Comparison of ENCODE assay signal across 8 mouse cellular contexts in the genomic region with DNA sequence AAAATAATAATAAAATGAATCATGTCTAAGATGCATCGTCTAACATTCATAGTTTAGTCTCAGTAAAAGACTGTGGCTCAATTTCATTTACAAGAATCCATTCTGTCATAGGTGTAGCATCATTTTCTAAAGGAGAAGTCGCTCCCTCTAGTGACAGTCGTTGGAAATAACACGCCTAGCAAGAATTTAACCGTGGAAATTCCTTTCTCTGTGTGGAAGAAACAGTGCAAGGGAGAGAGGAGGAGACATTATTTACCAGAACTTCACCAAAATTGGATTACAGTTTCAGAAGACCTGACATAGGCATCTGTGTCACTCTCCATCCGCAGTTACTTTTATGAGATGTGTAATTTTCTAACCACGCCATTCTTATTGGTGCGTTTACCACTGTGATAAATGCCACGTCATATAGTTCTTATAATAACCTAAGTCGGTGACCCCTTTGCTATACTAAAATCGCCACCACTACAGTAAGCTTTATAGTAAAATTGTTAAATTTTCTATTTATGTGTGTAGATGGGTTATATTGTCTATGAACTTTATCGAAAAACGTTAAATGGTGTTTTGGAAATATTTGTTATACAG. TPM values are rescaled to one million over a fixed set of nuclear protein-coding genes. Genes with fewer than 3 reads are reported as not detected.
DNase-seq lines count a peak whose midpoint lies in the region; ATAC-seq and TF ChIP-seq lines count a peak whose summit lies in the region.

No protein-coding gene starts in this region.

- peaks cover 23% of the 10 kb centered on the region for H3K79me2 ChIP-seq in MEL (ENCODE audit: control insufficient read depth, insufficient read depth, low read length, poor library complexity)

- no peak; a peak in 1 of 4 replicates for TF ChIP-seq EP300 in MEL (IDR thresholded peaks at IDR 0.05; ENCODE audit: low read depth in 1 of 2, low read length in 2 of 2)

- TF ChIP-seq POLR2A in MEL (IDR thresholded peaks at IDR 0.05; ENCODE audit: control insufficient read depth in 1 of 2, insufficient read depth in 1 of 2, low read depth in 1 of 2, low read length in 2 of 2, poor library complexity in 1 of 2), result no peak

- H3K27ac ChIP-seq in MEL (ENCODE audit: control insufficient read depth, low read depth, low read length), result no peak overlapping the region; the same call in 1 of the 2 replicates
- H3K27ac ChIP-seq in liver, embryonic 12.5 days, result no peak overlapping the region

- peak overlapping the region; percentile 84 for H3K4me2 ChIP-seq in liver, embryonic 12.5 days

- H3K27me3 ChIP-seq in MEL (ENCODE audit: control insufficient read depth in 1 of 2, insufficient read depth in 2 of 2, low read length in 2 of 2), result no peaks in the 10 kb centered on the region
- no peaks in the 10 kb centered on the region for H3K27me3 ChIP-seq in liver, embryonic 12.5 days (replicated peaks)

- peak; percentile 36 for DNase-seq in 3134 (ENCODE audit: extremely low read depth, insufficient read length, low spot score)
- DNase-seq in MEL (ENCODE audit: low read depth, low spot score), result peak; percentile 83
- DNase-seq in cerebellum, postnatal 14 days, result peak; percentile 74 to 75
- peak; percentile 77 for DNase-seq in heart, adult 8-10 months (ENCODE audit: low spot score)
- DNase-seq in kidney, adult 9 months, result peak; percentile 77
- peak; percentile 48 to 52 for DNase-seq in natural killer cell, adult 2 months (ENCODE audit: low spot score in 2 of 2)
- DNase-seq in urinary bladder, adult 18-20 months (ENCODE audit: low spot score in 2 of 2), result no peak

- H3K4me3 ChIP-seq in MEL (ENCODE audit: control insufficient read depth in 1 of 2, insufficient read depth in 1 of 2, low read depth in 2 of 2, low read length in 2 of 2), result peak overlapping the region; percentile 61 to 83
- H3K4me3 ChIP-seq in liver, embryonic 12.5 days, result peak overlapping the region; percentile 44

- peak overlapping the region; percentile 72 for H3K9ac ChIP-seq in MEL (ENCODE audit: control insufficient read depth, low read depth, low read length, poor library complexity, severe bottlenecking)
- H3K9ac ChIP-seq in liver, embryonic 12.5 days, result peak overlapping the region; percentile 40

- WGBS in liver, embryonic 12.5 days (ENCODE audit: insufficient replicate concordance), result 19% methylated on average over 13 of the region's 13 CpGs

- no peak for ATAC-seq in liver, embryonic 12.5 days

- TF ChIP-seq RAD21 in MEL (IDR thresholded peaks at IDR 0.05; ENCODE audit: low read depth, low read length), result peak; percentile 75

- peaks cover 0 to 15% of the 10 kb centered on the region in 2 experiments; a peak in 2 of 4 replicates for H3K36me3 ChIP-seq in MEL (ENCODE audit: control insufficient read depth in 1 of 2, insufficient read depth in 2 of 2, low read length in 2 of 2)
- H3K36me3 ChIP-seq in liver, embryonic 12.5 days, result no peaks in the 10 kb centered on the region

- no peaks in the 10 kb centered on the region for H3K9me3 ChIP-seq in MEL (replicated peaks; ENCODE audit: insufficient read depth, low read length)
- H3K9me3 ChIP-seq in liver, embryonic 12.5 days (replicated peaks), result no peaks in the 10 kb centered on the region

- TF ChIP-seq CTCF in MEL (IDR thresholded peaks at IDR 0.05 in 2 of 3, conservative IDR thresholded peaks at IDR 0.05 in 1 of 3; ENCODE audit: control insufficient read depth in 1 of 3, insufficient read depth in 1 of 3, low read depth in 2 of 3, low read length in 3 of 3, poor library complexity in 1 of 3, severe bottlenecking in 1 of 3), result peak; percentile 11 to 81 (median 69); a peak in 4 of 6 replicates

- H3K4me1 ChIP-seq in MEL (ENCODE audit: control insufficient read depth in 1 of 2, insufficient read depth in 2 of 2, low read length in 2 of 2), result peaks cover 2 to 4% of the 10 kb centered on the region in 2 experiments; a peak in 2 of 4 replicates
- H3K4me1 ChIP-seq in liver, embryonic 12.5 days, result peaks cover 21% of the 10 kb centered on the region

TF ChIP-seq in MEL, 35 proteins besides CTCF, POLR2A, EP300 and RAD21:
- TF ChIP-seq E2F4 (IDR thresholded peaks at IDR 0.05; ENCODE audit: borderline replicate concordance, low read depth, low read length) (no peak), GATA1 (IDR thresholded peaks at IDR 0.05; ENCODE audit: low read depth, low read length) (no peak), UBTF (IDR thresholded peaks at IDR 0.05; ENCODE audit: borderline replicate concordance, insufficient read depth, low read depth, low read length) (no peak), MAX (IDR thresholded peaks at IDR 0.05; ENCODE audit: low read length) (peak; percentile 25; the same call in 1 of the 2 replicates), POLR2AphosphoS2 (IDR thresholded peaks at IDR 0.05; ENCODE audit: low read length) (no peak), SMC3 (IDR thresholded peaks at IDR 0.05; ENCODE audit: low read depth, low read length) (peak; percentile 74), HCFC1 (IDR thresholded peaks at IDR 0.05; ENCODE audit: low read depth, low read length) (0 out of 2 replicates have a peak, but pooled peaks have one; percentile 30), TBP (IDR thresholded peaks at IDR 0.05; ENCODE audit: low read depth, low read length) (no peak), BHLHE40 (IDR thresholded peaks at IDR 0.05; ENCODE audit: borderline replicate concordance, low read depth, low read length) (no peak), CHD2 (IDR thresholded peaks at IDR 0.05; ENCODE audit: low read length) (no peak), NELFE (IDR thresholded peaks at IDR 0.05; ENCODE audit: low read depth, low read length) (0 out of 2 replicates have a peak, but pooled peaks have one; percentile 14), MYC (IDR thresholded peaks at IDR 0.05; ENCODE audit: low read depth, low read length) (0 out of 2 replicates have a peak, but pooled peaks have one; percentile 28), SIN3A (IDR thresholded peaks at IDR 0.05; ENCODE audit: low read length) (peak; percentile 54; the same call in 1 of the 2 replicates), KAT2A (conservative IDR thresholded peaks at IDR 0.05; ENCODE audit: low read depth, low read length) (no peak), MXI1 (IDR thresholded peaks at IDR 0.05; ENCODE audit: low read depth, low read length) (peak; percentile 17; the same call in 1 of the 2 replicates), ZKSCAN1 (IDR thresholded peaks at IDR 0.05; ENCODE audit: low read depth, low read length) (no peak), ZC3H11A (IDR thresholded peaks at IDR 0.05; ENCODE audit: low read depth, low read length) (peak; percentile 59)

RNA-seq across cellular contexts. Expression of a gene that starts 1.3 kb away (rescaled TPM):
- 10.4 and 10.8 TPM in 2 replicates for total RNA-seq in MEL (2012; rRNA removed)
- 10 to 100 TPM in 1 of 2 experiments, not detected in 1; 16.3 TPM for polyA plus RNA-seq in MEL (2012; ENCODE audit: insufficient read depth in 1 of 2, insufficient read length in 2 of 2, low read depth in 1 of 2, low replicate concordance in 2 of 2, missing spikeins in 1 of 2)
- 10 to 100 TPM; 65.2 to 73.0 (median 68.1) TPM for total RNA-seq in heart, adult 8-10 months (2022)
- polyA plus RNA-seq in liver, embryonic 12.5 days (2016; fragmentation: Nextera tagmentation; extraction: Ambion mirVana), result 40.3 and 40.9 TPM in 2 replicates

RNA-seq across cellular contexts. Expression of a gene that starts 16.6 kb away (rescaled TPM):
- 0.04 and 0.07 TPM in 2 replicates for total RNA-seq in MEL (2012; rRNA removed)
- under 1 TPM in 1 of 2 experiments, not detected in 1; 0.08 TPM for polyA plus RNA-seq in MEL (2012; ENCODE audit: insufficient read depth in 1 of 2, insufficient read length in 2 of 2, low read depth in 1 of 2, low replicate concordance in 2 of 2, missing spikeins in 1 of 2)
- 10 to 100 TPM; 13.9 to 20.4 (median 14.5) TPM for total RNA-seq in heart, adult 8-10 months (2022)
- 1.5 and 2.1 TPM in 2 replicates for polyA plus RNA-seq in liver, embryonic 12.5 days (2016; fragmentation: Nextera tagmentation; extraction: Ambion mirVana)

Comparison
In these comparisons a context has a peak if more than half of its experiments do, and no peak if none do; other contexts are left out.
1. DNase-seq: peak in 3134 (single experiment), MEL (single experiment), cerebellum, postnatal 14 days (2 of 2), heart, adult 8-10 months (single experiment), kidney, adult 9 months (single experiment) and natural killer cell, adult 2 months (2 of 2); none in urinary bladder, adult 18-20 months (0 of 2).
2. RNA of a gene that starts 16.6 kb away (total RNA-seq): 13.9 to 20.4 TPM in heart, adult 8-10 months; 0.04 to 0.07 TPM in MEL; every median in the first group is over 10 times any median in the second.